Mouse (Mus musculus) midbrain, embryonic 12.5 days (tissue): ENCODE results near the gene Lrrn4cl. TPM values are rescaled to one million over a fixed set of nuclear protein-coding genes. Genes with fewer than 3 reads are reported as not detected.
"Not testable (repeated sequence)": the region's sequence is repeated elsewhere in the genome, so short reads cannot be mapped to it uniquely, and the experiment has no call there.

Source experiments
- ATAC-seq: fragments of 200-750 bp; cut with Nextera tagmentation; 2 replicates; pipeline ENCODE4 v1.8.0; 2017; ENCODE audit warnings: low read depth, moderate TSS enrichment, moderate library complexity; ENCODE audit not compliant: low FRiP score
- H3K27ac ChIP-seq: fragments of 300-500 bp; sonication (generic); replicated peaks from 2 replicates; pipeline ENCODE4 v1.5.1; 2016; ENCODE audit warnings: mild to moderate bottlenecking
- H3K27me3 ChIP-seq: fragments of 300-500 bp; sonication (generic); 2 replicates; pipeline ENCODE4 v1.6.1; 2016; ENCODE audit warnings: mild to moderate bottlenecking
- H3K36me3 ChIP-seq: fragments of 300-500 bp; sonication (generic); 2 replicates; pipeline ENCODE4 v1.6.1; 2016
- H3K4me1 ChIP-seq: fragments of 300-500 bp; sonication (generic); 2 replicates; pipeline ENCODE4 v1.6.1; 2016
- H3K4me2 ChIP-seq: fragments of 300-500 bp; sonication (generic); replicated peaks from 2 replicates; pipeline ENCODE4 v1.6.1; 2016; ENCODE audit warnings: mild to moderate bottlenecking, moderate library complexity
- H3K4me3 ChIP-seq: fragments of 300-500 bp; sonication (generic); 2 replicates; pipeline ENCODE4 v1.5.1; 2016; ENCODE audit warnings: mild to moderate bottlenecking
- H3K9ac ChIP-seq: fragments of 300-500 bp; sonication (generic); replicated peaks from 2 replicates; pipeline ENCODE4 v1.6.1; 2016; ENCODE audit warnings: mild to moderate bottlenecking, moderate library complexity
- H3K9me3 ChIP-seq: fragments of 300-500 bp; sonication (generic); 2 replicates; pipeline ENCODE4 v1.6.1; 2016; ENCODE audit warnings: mild to moderate bottlenecking
- WGBS: fragments of 180-500 bp; shearing (Covaris S2); methylation state at CpG from one replicate; pipeline ENCODE4 v1.1.7; 2016; 5-methylcytosine and 5-hydroxymethylcytosine counted together
- polyA plus RNA-seq: library from polyadenylated mRNA; unstranded; fragments of >200 nt; fragmentation: Nextera tagmentation; extraction: Ambion mirVana; gene quantifications from 2 replicates; pipeline ENCODE4 v1.2.1, GENCODE M21; 2016

Gene Lrrn4cl
- polyA plus RNA-seq, 1 experiment from 2014 or later: 0.55 TPM

- H3K36me3 ChIP-seq: peaks cover 16% of the 10 kb centered on the region
- WGBS: under 1% methylated on average over 58 of the region's 58 CpGs
- peak within 1 kb of the TSS; percentile 75 for H3K4me2 ChIP-seq
- peak within 1 kb of the TSS; percentile 67 for H3K4me3 ChIP-seq
- peaks cover 25% of the 10 kb centered on the region for H3K4me1 ChIP-seq
- H3K9me3 ChIP-seq: no peaks in the 10 kb centered on the region
- H3K9ac ChIP-seq: peak within 1 kb of the TSS; percentile 81
- ATAC-seq: peak; percentile 96
- H3K27me3 ChIP-seq: no peaks in the 10 kb centered on the region
- H3K27ac ChIP-seq: peak within 1 kb of the TSS; percentile 85
Measured at GRCm38 (mm10) chr19:8888511-8889385, 38.2 kb downstream of the Lrrn4cl start, which contains the start of the genes 1810009A15Rik and Gm49416. Gene 1810009A15Rik (plus strand): TSS chr19:8888853. Gene Gm49416 (plus strand): TSS chr19:8888926.

- Histone ChIP-seq H3K27me3 (no peaks in the 10 kb centered on the region), H3K4me3 (peak within 1 kb of the TSS; percentile 87), H3K9ac (peak within 1 kb of the TSS; percentile 96), H3K36me3 (peaks cover 39% of the 10 kb centered on the region), H3K4me2 (peak within 1 kb of the TSS; percentile 80), H3K27ac (peak within 1 kb of the TSS; percentile 85), H3K9me3 (no peaks in the 10 kb centered on the region), H3K4me1 (peaks cover 29% of the 10 kb centered on the region)
- ATAC-seq: peak; percentile 36
- WGBS: 3% methylated on average over 54 of the region's 54 CpGs
Measured at GRCm38 (mm10) chr19:8892829-8893766, 42.5 kb downstream of the Lrrn4cl start, which contains the start of gene Ints5. Gene Ints5 (plus strand): TSS chr19:8893005.

- Histone ChIP-seq H3K27me3 (no peaks in the 10 kb centered on the region), H3K9ac (no peak overlapping the region), H3K4me3 (no peak overlapping the region), H3K4me1 (peaks cover 29% of the 10 kb centered on the region), H3K9me3 (no peaks in the 10 kb centered on the region), H3K36me3 (peaks cover 36% of the 10 kb centered on the region), H3K4me2 (no peak overlapping the region), H3K27ac (no peak overlapping the region)
- 93% methylated on average over 9 of the region's 9 CpGs for WGBS
- no peak for ATAC-seq
Measured at GRCm38 (mm10) chr19:8895397-8895960, 44.9 kb downstream of the Lrrn4cl start.

- H3K4me3 ChIP-seq, ATAC-seq, H3K9me3 ChIP-seq, H3K27ac ChIP-seq, H3K27me3 ChIP-seq, H3K4me2 ChIP-seq, H3K9ac ChIP-seq: not testable (repeated sequence)
- Histone ChIP-seq H3K36me3 (peaks cover 28% of the 10 kb centered on the region), H3K4me1 (peaks cover 29% of the 10 kb centered on the region)
- 88% methylated on average over 5 of the region's 5 CpGs for WGBS
Measured at GRCm38 (mm10) chr19:8896231-8896630, 45.7 kb downstream of the Lrrn4cl start.

GRCm38 (mm10) chr19:8897211-8897864 lies 46.8 kb downstream of the Lrrn4cl start:
- H3K27me3 ChIP-seq, H3K9me3 ChIP-seq: not testable (repeated sequence)
- H3K36me3 ChIP-seq: peaks cover 28% of the 10 kb centered on the region
- H3K9ac ChIP-seq: peak overlapping the region; percentile 88
- H3K4me3 ChIP-seq: peak overlapping the region; percentile 87
- peak; percentile 71 for ATAC-seq
- WGBS: 29% methylated on average over 21 of the region's 21 CpGs
- peak overlapping the region; percentile 81 for H3K27ac ChIP-seq
- peak overlapping the region; percentile 90 for H3K4me2 ChIP-seq
- peaks cover 29% of the 10 kb centered on the region for H3K4me1 ChIP-seq

GRCm38 (mm10) chr19:8897865-8898495 lies 47.4 kb downstream of the Lrrn4cl start, which contains the start of gene Ganab:
Gene Ganab (plus strand): TSS chr19:8898071.
- peak within 1 kb of the TSS; percentile 88 for H3K9ac ChIP-seq
- H3K36me3 ChIP-seq: peaks cover 32% of the 10 kb centered on the region
- peak within 1 kb of the TSS; percentile 90 for H3K4me2 ChIP-seq
- H3K27me3 ChIP-seq: no peaks in the 10 kb centered on the region
- no peaks in the 10 kb centered on the region for H3K9me3 ChIP-seq
- peak within 1 kb of the TSS; percentile 81 for H3K27ac ChIP-seq
- 0% methylated on average over 50 of the region's 53 CpGs for WGBS
- ATAC-seq: peak; percentile 99
- H3K4me1 ChIP-seq: peaks cover 29% of the 10 kb centered on the region
- H3K4me3 ChIP-seq: peak within 1 kb of the TSS; percentile 87

GRCm38 (mm10) chr19:8898576-8898975 lies 48.0 kb downstream of the Lrrn4cl start:
- Histone ChIP-seq H3K9ac (peak overlapping the region; percentile 88), H3K27ac (peak overlapping the region; percentile 81), H3K9me3 (no peaks in the 10 kb centered on the region), H3K4me2 (peak overlapping the region; percentile 90), H3K36me3 (peaks cover 38% of the 10 kb centered on the region), H3K4me1 (peaks cover 25% of the 10 kb centered on the region), H3K27me3 (no peaks in the 10 kb centered on the region), H3K4me3 (peak overlapping the region; percentile 87)
- 17% methylated on average over 13 of the region's 13 CpGs for WGBS
- ATAC-seq: no peak

- Histone ChIP-seq H3K9me3 (no peaks in the 10 kb centered on the region), H3K4me2 (peak overlapping the region; percentile 90), H3K4me3 (peak overlapping the region; percentile 87), H3K27me3 (no peaks in the 10 kb centered on the region), H3K4me1 (peaks cover 21% of the 10 kb centered on the region), H3K9ac (peak overlapping the region; percentile 88), H3K27ac (no peak overlapping the region), H3K36me3 (peaks cover 42% of the 10 kb centered on the region)
- WGBS: 68% methylated on average over 3 of the region's 3 CpGs
- ATAC-seq: no peak
Measured at GRCm38 (mm10) chr19:8899079-8899478, 48.5 kb downstream of the Lrrn4cl start.

- no peak overlapping the region for H3K9ac ChIP-seq
- no peaks in the 10 kb centered on the region for H3K27me3 ChIP-seq
- no peak for ATAC-seq
- 96% methylated on average over 5 of the region's 5 CpGs for WGBS
- peaks cover 10% of the 10 kb centered on the region for H3K4me1 ChIP-seq
- peaks cover 60% of the 10 kb centered on the region for H3K36me3 ChIP-seq
- H3K9me3 ChIP-seq: no peaks in the 10 kb centered on the region
- no peak overlapping the region for H3K4me3 ChIP-seq
- no peak overlapping the region for H3K4me2 ChIP-seq
- no peak overlapping the region for H3K27ac ChIP-seq
Measured at GRCm38 (mm10) chr19:8903412-8903811, 52.8 kb downstream of the Lrrn4cl start.
